In genomic region chr4:155868614-155869298, GRCm38 (mm10) we compare ENCODE assay signal across 8 mouse cellular contexts. TPM values are rescaled to one million over a fixed set of nuclear protein-coding genes. Genes with fewer than 3 reads are reported as not detected.
DNase-seq lines count a peak whose midpoint lies in the region; ATAC-seq lines count a peak whose summit lies in the region.

No protein-coding gene starts in this region.

- H3K4me2 ChIP-seq in heart, embryonic 14.5 days (ENCODE audit: low read length): peak overlapping the region; percentile 98

- H3K4me1 ChIP-seq in heart, embryonic 14.5 days (ENCODE audit: control insufficient read depth in 2 of 2, insufficient read depth in 2 of 2, low read length in 2 of 2): peaks cover 7 to 8% of the 10 kb centered on the region in 2 experiments; a peak in 3 of 4 replicates
- peaks cover 56% of the 10 kb centered on the region for H3K4me1 ChIP-seq in megakaryocyte, embryonic 14.5 days

- peak overlapping the region; percentile 87 for H3K9ac ChIP-seq in heart, embryonic 14.5 days (ENCODE audit: low read length)

- peak; percentile 40 for DNase-seq in adrenal gland, postnatal 10 days
- no peak for DNase-seq in adrenal gland, postnatal 4 days (ENCODE audit: low spot score in 2 of 2)
- DNase-seq in NIH3T3 (ENCODE audit: low read depth): peak; percentile 49
- peak; percentile 51 to 70 for DNase-seq in kidney, postnatal 25 days
- DNase-seq in layer of hippocampus, adult 9-10 months (ENCODE audit: low spot score): no peak
- DNase-seq in adrenal gland, adult 2 months: no peak

- no peak overlapping the region for H3K27ac ChIP-seq in heart, embryonic 14.5 days (replicated peaks in 1 of 2; ENCODE audit: control insufficient read depth in 1 of 2, insufficient read depth in 1 of 2, low read depth in 2 of 2, low read length in 2 of 2)

- H3K27me3 ChIP-seq in heart, embryonic 14.5 days (ENCODE audit: control insufficient read depth, insufficient read depth, low read length): no peaks in the 10 kb centered on the region
- no peaks in the 10 kb centered on the region for H3K27me3 ChIP-seq in megakaryocyte, embryonic 14.5 days (replicated peaks)

- no peaks in the 10 kb centered on the region for H3K9me3 ChIP-seq in heart, embryonic 14.5 days (ENCODE audit: control insufficient read depth, low read length)
- no peaks in the 10 kb centered on the region for H3K9me3 ChIP-seq in megakaryocyte, embryonic 14.5 days

- peaks cover 44% of the 10 kb centered on the region for H3K36me3 ChIP-seq in heart, embryonic 14.5 days (ENCODE audit: control insufficient read depth, insufficient read depth, low read length)
- H3K36me3 ChIP-seq in megakaryocyte, embryonic 14.5 days (replicated peaks; ENCODE audit: low read length): peaks cover 73% of the 10 kb centered on the region

- WGBS in heart, embryonic 14.5 days: 7% methylated on average over 22 of the region's 22 CpGs

- H3K4me3 ChIP-seq in heart, embryonic 14.5 days (ENCODE audit: control insufficient read depth in 1 of 2, insufficient read depth in 1 of 2, low read depth in 1 of 2, low read length in 2 of 2): peak overlapping the region; percentile 83 to 85
- peak overlapping the region; percentile 98 for H3K4me3 ChIP-seq in megakaryocyte, embryonic 14.5 days (replicated peaks)

- ATAC-seq in heart, embryonic 14.5 days (ENCODE audit: insufficient number of reproducible peaks, insufficient read depth, low FRiP score, low read depth): peak; percentile 24

RNA-seq across cellular contexts. Expression of gene Cptp, which starts 0.5 kb away (rescaled TPM):
- total RNA-seq in adrenal gland, postnatal 10 days (2021): 10 to 100 TPM; 17.6 to 18.4 TPM
- 10 to 100 TPM; 20.2 to 21.0 TPM for total RNA-seq in adrenal gland, postnatal 4 days (2021)
- 10.9 and 11.0 TPM in 2 replicates for polyA plus RNA-seq in heart, embryonic 14.5 days (2014; fragmentation: Nextera tagmentation; extraction: Ambion mirVana)
- 1.5 and 3.5 TPM in 2 replicates for polyA plus RNA-seq in megakaryocyte, embryonic 14.5 days (2012; ENCODE audit: insufficient read depth, low replicate concordance)
- 10 to 100 TPM; 18.7 to 21.1 TPM for total RNA-seq in adrenal gland, adult 2 months (2021)
- polyA plus RNA-seq in adrenal gland, adult 2 months (2012; rRNA removed): 29.4 and 37.1 TPM in 2 replicates

RNA-seq across cellular contexts. Expression of gene Ints11, which starts 0.6 kb away (rescaled TPM):
- total RNA-seq in adrenal gland, postnatal 10 days (2021): 10 to 100 TPM; 29.0 to 29.3 TPM
- 10 to 100 TPM; 31.0 to 31.3 TPM for total RNA-seq in adrenal gland, postnatal 4 days (2021)
- 36.0 and 38.5 TPM in 2 replicates for polyA plus RNA-seq in heart, embryonic 14.5 days (2014; fragmentation: Nextera tagmentation; extraction: Ambion mirVana)
- 12.5 and 14.1 TPM in 2 replicates for polyA plus RNA-seq in megakaryocyte, embryonic 14.5 days (2012; ENCODE audit: insufficient read depth, low replicate concordance)
- 10 to 100 TPM; 27.5 to 32.0 TPM for total RNA-seq in adrenal gland, adult 2 months (2021)
- polyA plus RNA-seq in adrenal gland, adult 2 months (2012; rRNA removed): 24.5 and 30.8 TPM in 2 replicates

RNA-seq across cellular contexts. Expression of gene Tas1r3, which starts 5.6 kb away (rescaled TPM):
- total RNA-seq in adrenal gland, postnatal 10 days (2021): under 1 TPM; 0.36 to 0.45 TPM
- under 1 TPM; 0.85 to 0.92 TPM for total RNA-seq in adrenal gland, postnatal 4 days (2021)
- 0.09 and 0.12 TPM in 2 replicates for polyA plus RNA-seq in heart, embryonic 14.5 days (2014; fragmentation: Nextera tagmentation; extraction: Ambion mirVana)
- 0.22 and 1.7 TPM in 2 replicates for polyA plus RNA-seq in megakaryocyte, embryonic 14.5 days (2012; ENCODE audit: insufficient read depth, low replicate concordance)
- under 1 TPM; 0.32 to 0.35 TPM for total RNA-seq in adrenal gland, adult 2 months (2021)
- 0.56 and 0.62 TPM in 2 replicates for polyA plus RNA-seq in adrenal gland, adult 2 months (2012; rRNA removed)

RNA-seq across cellular contexts. Expression of gene Dvl1, which starts 21.6 kb away (rescaled TPM):
- total RNA-seq in adrenal gland, postnatal 10 days (2021): 10 to 100 TPM; 58.2 to 59.0 TPM
- 10 to 100 TPM; 53.5 to 53.8 TPM for total RNA-seq in adrenal gland, postnatal 4 days (2021)
- 9.1 and 10.9 TPM in 2 replicates for polyA plus RNA-seq in heart, embryonic 14.5 days (2014; fragmentation: Nextera tagmentation; extraction: Ambion mirVana)
- polyA plus RNA-seq in megakaryocyte, embryonic 14.5 days (2012; ENCODE audit: insufficient read depth, low replicate concordance): 29.5 and 68.0 TPM in 2 replicates
- total RNA-seq in adrenal gland, adult 2 months (2021): 10 to 100 TPM; 58.1 to 66.7 TPM
- 187 and 202 TPM in 2 replicates for polyA plus RNA-seq in adrenal gland, adult 2 months (2012; rRNA removed)

RNA-seq across cellular contexts. Expression of gene Pusl1, which starts 22.8 kb away (rescaled TPM):
- total RNA-seq in adrenal gland, postnatal 10 days (2021): 10 to 100 TPM; 27.9 to 39.0 TPM
- 10 to 100 TPM; 42.9 to 49.0 TPM for total RNA-seq in adrenal gland, postnatal 4 days (2021)
- polyA plus RNA-seq in heart, embryonic 14.5 days (2014; fragmentation: Nextera tagmentation; extraction: Ambion mirVana): 28.0 and 30.0 TPM in 2 replicates
- polyA plus RNA-seq in megakaryocyte, embryonic 14.5 days (2012; ENCODE audit: insufficient read depth, low replicate concordance): 99.4 and 450 TPM in 2 replicates
- total RNA-seq in adrenal gland, adult 2 months (2021): 10 to 100 TPM; 21.8 to 28.4 TPM
- 118 and 119 TPM in 2 replicates for polyA plus RNA-seq in adrenal gland, adult 2 months (2012; rRNA removed)

Comparison
In these comparisons a context has a peak if more than half of its experiments do, and no peak if none do; other contexts are left out.
1. DNase-seq: peak in adrenal gland, postnatal 10 days (single experiment), NIH3T3 (single experiment) and kidney, postnatal 25 days (2 of 2); none in adrenal gland, postnatal 4 days (0 of 2), layer of hippocampus, adult 9-10 months (single experiment) and adrenal gland, adult 2 months (single experiment).